Mouse (Mus musculus) right cerebral cortex, postnatal 25 days (tissue): ENCODE measurements around the gene Wnt7b.

ENCODE experiments used
- DNase-seq: peaks from one replicate; pipeline ENCODE4 v3.0.0; 2022

The Wnt7b gene

DNA sequence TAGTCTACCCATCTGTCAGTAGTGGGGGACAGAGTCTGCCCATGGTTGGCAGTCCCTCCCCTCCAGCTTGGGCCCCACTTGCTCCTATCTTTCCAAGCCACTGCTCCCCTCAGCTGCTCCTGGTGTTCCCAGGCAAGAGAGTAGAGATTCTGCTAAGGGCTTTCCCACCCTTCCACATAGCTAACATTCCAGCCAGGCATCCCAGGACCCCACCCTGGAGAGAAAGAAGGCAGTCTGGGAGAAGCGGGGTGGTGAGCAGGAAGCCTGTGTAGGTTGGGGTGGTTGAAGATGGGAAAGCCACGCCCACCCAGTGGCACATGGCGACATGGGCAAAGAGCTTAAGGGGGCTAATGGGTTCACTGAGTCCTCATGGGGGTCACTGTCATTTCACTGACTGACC lies 13.9 kb downstream of the Wnt7b start:
- no peak for DNase-seq

DNA sequence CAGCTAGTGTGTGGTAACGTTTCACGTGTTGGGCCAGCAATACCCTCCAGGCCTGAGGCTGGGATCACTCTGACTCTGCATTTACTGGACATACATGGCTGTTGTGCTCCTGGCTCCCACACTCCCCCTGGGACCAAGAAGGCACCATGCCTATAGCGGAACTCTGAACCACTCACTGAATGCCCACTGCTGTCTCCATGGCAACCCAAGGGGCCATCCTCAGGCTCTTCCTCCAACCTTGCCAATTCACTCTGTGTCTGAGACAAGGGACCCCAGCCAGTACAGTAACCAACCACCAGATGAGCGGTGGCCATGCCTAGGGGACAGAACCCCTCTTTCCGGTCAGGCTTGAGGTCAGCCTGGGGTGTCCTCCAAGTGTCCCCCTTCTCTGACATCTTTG lies 17.3 kb downstream of the Wnt7b start:
- no peak for DNase-seq

DNA sequence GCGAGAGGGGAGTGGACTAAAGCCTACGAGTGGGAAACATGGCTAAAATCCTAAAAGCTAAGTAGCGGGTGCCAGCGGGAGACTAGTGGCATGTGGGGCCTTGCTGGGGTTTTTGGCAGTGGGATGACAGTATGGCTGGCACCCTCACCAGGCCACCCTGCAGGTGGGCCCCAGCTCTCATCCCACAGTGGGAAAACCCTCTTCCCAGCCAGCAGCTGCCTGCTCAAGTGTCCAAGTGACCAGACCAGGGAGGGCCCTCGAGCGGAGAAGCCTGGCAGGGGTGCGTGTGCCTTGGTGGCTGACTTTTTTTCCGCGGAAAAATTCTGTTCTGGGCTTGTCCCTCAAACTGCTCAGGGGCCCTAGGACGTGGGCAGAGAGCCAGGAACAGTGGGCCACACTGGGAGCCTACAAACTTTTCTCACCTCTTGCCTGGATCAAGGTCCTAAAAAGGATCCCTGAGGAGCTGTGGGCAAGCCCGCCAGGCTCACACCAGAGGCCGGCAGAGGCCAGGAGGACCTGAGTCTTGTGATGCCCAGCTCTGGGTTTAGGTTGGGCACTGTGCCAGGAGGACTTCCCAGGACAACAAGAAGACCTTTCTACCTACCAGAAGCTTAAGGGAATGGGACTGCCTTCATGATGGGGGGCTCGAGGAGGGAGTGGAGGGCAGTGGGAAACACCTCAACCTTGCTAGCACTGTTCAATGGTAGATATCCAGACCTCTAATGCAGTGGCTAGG lies 18.1 kb downstream of the Wnt7b start:
- DNase-seq: no peak

DNA sequence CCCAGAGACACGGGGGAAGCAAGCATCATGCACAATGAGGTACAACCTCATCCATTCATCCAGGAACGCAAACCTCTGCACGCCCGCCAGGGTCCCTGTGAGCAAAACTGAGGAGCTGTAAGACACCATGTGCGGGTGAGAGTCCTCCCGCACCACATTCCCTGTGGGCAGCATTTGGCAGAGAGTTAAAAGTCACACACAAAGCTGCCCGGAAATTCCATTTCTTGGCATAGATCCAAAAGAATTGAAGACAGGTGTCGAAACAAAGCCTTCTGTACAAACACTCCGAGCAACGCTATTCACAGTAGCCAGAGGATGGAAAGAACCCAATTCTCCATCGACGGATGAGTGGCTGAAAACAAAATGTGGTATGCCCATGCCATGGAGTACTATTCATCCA lies 20.3 kb downstream of the Wnt7b start:
- DNase-seq: no peak

DNA sequence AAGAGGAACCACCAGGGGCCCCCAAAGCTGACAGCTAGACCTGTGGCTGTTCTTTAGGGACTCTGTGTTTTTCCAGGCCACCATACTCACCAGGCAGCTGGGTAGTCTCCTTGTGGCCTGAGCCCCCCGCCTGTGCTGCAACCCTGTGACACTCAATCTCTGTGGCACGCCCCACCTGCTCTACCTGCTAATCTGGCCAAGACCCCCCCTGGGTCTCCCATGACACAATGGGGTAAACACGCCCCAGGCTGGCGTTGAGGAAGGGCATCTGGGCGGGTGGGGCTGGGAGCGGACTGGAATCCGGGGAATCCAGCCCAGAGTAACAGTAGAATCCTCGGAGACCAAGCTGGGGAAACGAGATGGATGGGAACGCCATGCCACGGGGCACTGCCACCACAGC lies 21.4 kb downstream of the Wnt7b start:
- no peak for DNase-seq

DNA sequence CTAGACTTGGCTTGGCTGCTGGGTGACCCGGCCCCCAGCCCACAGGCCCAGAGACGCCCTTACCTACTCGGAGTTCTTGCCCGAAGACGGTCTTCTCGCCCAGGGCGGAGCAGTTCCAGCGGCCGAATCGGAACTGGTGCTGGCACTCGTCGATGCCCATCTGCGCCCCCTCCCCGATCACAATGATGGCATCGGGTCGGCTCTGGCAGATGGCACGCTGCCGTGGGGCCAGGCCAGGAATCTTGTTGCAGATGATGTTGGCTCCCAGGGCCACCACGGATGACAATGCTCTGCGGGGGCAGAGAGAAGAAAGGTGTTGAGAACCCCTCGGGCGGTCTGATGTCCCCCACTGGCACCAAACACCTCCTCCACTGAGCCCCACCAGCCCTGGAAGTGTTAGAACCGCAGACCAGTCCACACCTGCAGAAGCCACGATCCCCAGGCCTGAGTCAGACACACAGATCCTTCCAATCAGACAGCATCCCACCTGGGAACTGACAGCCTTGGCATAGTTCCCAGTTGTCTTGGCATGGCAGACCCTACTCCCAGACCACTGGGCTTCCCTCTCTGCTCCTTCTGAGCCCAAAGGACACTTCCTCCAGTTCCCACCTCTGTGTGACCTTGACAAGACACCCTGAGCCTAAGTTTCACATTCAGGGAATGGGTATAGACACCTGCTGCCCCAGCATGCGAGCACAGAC lies 23.3 kb downstream of the Wnt7b start:
- DNase-seq: no peak

DNA sequence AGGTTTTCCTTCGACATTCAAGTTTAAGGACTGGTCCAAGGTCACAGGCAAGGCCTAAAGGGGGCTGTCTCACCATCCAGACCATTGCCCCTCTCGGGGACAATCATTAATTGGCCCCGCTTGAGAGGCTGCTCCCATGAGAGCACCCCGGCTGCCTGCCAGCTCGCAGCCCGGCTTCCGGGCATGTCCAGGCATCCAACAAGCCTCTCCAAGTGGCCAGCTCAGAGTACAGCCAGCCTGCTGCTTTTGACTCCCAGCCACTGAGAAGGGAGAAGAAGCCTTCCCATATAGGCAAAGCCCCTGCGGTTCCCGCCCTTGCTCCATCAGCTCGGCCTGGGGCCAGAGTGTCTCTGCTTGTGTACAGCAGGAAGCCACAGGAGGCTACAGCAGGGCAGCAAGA lies 26.5 kb downstream of the Wnt7b start:
- DNase-seq: no peak

DNA sequence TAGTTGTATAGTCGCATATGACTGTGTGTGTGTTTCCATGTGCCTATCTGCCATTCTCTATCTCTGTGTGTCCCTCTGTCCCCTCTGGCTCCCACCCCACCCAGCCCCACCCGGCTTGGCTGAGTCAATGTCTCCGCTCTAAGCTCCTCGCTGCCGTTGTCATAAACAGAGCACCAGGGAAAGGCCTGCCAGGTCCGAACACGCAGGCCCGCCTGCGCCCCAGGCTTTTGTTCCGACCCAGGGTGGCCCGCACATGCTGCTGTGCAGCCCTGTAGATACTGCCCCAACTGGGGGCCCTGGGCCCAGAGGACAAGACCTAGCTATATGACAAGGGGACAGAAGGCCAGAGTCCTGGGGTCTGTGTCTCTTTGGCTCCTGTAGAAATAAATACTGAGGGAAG lies 28.9 kb downstream of the Wnt7b start:
- no peak for DNase-seq

DNA sequence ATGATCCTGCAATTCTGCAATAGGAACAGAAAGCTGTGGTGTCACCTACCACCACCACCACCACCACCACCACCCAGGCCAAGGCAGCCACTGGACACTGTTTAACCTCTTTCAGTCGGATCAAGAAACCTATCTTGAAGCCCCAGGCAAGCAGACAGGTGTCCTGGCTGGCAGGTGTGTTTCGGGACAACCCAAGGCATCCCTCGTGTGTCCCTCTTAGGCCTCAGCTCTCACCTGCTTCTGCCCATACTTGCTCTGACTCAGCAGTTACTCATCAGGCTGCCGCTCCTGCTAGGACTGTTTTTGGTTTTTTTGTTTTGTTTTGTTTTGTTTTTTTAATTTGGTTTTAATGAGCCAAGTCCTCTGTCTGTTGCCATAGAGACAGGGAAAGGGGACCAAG lies 35.8 kb downstream of the Wnt7b start:
- DNase-seq: no peak

DNA sequence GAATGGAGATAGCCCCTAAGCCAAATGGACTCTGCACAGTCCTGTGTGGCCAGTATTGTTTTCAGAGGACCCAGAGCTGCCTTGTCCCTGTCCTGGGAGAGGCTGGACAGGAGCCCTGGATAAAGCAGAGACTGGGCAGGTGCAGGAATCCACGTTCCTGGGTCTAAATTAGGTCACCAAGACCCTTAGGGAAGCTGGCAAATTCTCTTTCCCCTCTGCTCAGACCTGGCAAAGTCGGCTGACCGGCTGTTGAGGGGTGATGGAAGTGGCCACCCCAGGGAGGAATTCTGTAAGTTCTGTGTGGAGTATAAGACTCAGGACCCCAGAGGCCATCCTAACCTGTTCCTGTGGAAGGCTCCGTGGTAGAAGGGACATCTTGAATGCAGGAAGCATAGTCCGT lies 36.9 kb downstream of the Wnt7b start:
- DNase-seq: no peak

DNA sequence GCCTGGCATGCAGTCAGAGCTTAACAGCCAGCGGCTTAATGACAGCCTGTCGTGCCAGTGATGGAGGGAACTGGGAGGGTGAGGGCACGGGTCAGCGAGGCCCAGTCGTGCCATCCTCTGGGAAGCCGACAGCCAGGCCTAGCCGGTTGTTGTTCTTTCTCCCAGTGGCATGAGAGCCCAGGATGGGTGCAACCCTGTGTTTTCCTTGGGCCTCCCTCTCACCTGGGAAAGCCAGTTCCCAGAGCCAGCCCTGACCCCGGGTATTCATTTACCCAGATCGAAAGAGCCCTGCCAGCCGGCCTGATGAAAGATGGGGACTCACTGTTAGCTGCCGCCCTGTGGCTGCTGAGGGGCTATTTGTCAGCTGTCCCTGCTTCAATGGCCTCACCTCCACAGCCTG lies 44.1 kb downstream of the Wnt7b start:
- no peak for DNase-seq

DNA sequence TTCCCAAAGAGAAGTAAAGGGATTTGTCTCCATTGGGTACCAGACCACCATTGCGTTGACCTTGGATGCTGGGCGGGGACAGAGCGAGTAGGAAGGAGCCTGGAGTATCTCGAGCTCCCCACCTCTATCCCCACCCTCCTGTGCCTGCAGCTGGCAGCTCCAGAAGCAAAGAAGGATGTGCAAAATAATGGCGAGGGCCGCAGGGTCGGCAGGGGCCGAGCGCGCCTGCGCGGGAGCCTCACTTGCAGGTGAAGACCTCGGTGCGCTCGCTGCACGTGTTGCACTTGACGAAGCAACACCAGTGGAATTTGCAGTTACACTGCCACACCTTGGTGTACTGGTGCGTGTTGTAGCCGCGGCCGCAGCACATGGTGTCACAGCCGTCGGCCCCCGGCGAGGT lies 45.1 kb downstream of the Wnt7b start:
- no peak for DNase-seq

DNA sequence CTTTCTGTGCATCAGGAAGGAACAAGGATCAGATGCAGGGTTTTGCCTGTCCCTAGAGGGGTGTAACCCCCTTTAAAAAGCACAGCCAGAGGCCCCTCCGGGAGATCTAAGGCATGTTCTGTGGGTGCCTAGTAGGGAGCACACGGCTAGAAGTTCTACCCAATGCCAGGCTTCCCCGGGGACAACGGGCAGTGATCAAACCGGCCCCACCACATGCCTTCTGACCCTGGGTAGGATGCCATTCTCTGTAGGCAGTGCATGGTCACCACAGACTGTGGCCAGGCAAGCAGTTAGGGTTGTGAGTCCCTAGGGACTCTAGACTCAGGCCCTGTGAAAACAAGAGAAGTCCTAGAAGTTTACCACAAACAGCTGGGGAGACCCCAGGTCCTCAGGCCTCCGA lies 47.6 kb downstream of the Wnt7b start:
- DNase-seq: no peak

DNA sequence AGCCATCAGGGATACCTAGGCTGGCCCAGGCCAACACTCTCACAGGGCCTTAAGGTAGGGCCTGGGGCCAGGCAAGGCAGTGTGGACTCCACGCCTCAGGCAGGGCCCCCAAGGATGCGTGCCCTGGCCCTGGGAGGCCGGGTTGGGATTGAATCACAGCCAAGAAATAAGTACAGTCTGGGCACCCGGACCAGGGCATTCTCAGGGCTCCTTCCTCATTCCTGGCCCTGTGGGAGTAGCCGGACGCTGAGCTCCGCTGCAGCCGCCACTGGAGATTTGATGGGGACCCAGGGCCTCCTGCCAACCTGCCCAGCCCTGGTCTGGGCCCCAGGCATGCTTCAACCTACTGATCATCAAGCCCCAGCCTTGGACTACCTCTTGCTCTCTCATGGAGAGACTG lies 48.1 kb downstream of the Wnt7b start:
- no peak for DNase-seq

DNA sequence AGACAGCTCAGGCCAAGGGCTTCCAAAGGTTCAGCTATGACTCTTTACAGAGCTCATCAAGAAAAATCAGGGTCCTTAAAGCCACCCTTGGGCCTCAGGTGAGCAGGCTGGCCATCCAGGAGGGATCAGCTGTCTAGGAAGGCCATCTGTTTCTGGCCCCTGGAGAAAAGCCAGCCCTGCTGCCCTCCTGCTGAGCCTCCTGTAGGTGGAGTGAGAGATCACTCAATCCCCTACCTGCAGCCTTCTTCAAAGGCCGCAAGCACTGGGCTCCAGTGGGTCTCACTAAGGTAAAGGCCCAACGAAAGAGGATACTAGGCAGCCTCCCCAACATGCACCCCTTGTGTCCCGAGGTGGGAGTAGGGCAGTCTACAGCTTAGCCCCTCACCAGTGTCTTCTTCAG lies 50.2 kb downstream of the Wnt7b start:
- DNase-seq: no peak

DNA sequence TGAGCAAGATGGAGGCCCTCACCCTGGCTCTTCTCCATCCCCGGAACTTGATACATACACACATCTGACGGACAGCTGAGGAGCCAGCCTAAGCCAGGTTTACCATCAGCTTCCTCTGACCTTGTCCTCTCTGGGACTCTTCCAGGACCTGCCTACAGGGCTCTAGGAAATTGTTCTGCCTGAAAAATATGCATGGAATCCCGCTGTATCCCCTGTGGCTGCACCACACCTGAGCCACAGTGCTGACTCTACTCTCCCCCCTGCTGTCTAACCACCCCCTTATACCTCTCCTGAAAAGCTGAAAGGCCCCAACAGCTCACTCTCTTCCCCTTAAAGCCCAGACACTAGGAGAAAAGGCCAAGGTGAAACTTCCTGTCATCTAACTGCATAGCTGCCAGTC lies 52.4 kb downstream of the Wnt7b start:
- no peak for DNase-seq

DNA sequence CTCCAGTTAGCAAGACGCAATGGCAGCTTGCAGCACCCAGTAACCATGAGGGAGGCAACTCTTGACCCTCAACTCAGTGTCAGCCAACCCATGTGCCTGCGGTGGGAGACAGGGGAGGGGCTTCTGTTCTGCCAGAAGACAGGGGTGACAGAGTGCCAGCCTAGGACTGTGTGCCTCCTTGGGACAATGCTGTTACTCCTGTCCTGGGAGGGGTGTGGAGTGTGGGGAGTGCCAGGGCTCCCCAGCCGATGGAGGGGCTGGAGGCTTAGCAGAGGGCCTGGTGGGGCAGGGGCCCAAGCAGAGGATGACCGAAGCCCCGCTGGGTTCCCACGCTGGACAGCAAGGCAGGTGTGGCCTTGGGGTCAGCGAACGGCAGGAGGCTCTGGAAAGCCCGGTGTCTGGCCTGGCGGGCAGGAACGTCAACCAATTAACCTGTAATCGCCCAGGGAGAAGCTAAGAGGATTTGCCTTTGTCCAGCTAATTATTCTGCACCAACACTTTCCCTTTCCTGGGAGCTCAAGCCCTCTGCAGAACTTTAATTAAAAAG lies 57.8 kb downstream of the Wnt7b start:
- DNase-seq: no peak

DNA sequence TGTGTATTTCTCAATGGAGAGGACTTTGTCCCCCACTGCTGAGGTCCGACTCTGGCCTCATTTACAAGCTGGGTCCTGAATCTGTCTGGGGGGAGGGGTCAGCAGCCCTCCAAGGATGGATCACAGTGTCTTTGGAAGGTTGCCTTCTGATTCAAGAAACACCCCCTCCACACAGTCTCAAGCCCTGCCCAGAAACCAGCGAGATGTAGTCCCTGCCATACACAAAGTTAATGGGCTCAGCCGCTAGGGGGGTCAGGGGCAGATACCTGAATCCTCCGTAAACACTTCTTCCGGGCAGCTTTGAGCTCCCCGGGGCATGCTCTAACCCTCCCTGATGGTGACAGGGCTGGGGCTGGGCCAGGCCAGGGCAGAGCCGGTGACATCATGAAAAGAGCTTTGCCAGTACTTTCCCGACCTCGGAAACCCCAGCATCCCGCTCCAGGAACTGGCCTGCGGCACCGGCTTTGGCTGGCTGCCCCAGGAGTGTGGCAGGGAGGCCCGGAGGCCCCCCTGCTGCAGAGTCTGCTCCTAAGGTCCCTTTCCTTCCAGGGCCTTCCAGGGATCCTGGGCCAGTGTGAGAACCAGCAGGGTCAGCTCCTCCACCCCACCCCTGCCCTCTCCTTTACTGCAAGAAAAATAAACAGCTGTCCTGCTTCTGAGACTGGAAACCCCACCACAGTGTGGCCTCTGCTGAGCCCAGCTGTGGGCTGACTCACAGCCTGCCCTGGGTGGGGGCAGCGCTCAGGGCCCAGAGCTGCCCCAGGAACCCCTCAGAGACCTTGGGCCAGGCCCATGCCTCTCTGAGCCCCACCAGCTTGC lies 58.9 kb downstream of the Wnt7b start:
- DNase-seq: no peak

DNA sequence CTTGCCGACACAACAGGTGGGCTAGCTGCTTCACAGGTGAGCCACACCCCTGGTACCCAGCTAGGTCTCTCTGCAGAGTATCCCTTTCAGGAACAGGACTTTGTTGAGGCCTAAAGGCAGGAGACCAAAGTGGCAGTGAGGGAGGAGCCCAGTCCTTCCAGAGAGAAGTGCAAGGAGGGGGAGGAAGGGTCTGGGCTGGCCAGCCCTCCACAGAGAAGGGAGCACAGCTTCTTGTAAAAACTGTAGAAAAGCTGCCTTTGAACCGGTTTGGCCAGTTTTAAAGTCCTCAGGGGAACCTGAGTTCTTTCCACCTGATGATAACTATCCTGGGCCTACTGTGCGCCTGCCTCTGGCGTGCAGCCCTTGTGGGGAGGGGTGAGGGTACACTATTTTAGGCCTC lies 62.8 kb downstream of the Wnt7b start:
- DNase-seq: no peak

DNA sequence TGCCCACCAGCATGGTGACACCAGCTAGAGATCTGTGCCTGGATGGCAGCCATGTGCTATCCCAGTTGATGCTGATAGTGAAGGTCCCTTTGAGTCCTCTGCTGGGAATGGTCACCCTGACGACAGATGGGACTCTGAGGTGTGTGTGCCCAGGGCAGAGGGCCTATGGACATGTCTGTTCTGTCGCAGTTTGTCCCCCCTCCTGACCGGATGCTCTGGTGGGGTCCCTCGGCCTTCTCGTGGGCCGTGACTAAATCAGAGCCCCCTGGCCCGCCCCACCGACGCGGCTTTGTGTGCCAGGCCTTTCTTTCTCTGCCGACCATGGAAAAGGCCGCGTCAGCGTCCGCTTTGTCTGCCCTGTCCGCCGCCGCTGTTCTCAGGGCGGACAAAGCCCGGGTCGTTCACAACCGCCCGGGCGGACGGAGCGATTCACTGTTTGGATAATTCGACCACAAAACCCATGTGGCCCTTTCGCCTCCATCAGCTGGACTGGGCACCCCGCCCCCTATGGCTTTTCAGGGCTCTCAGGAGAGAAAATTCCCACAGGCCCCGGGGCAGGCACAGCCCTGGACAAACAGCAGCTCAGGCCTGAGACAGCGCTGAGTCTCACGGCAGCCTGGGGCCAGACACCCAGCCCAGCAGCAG lies 74.8 kb downstream of the Wnt7b start:
- DNase-seq: no peak

DNA sequence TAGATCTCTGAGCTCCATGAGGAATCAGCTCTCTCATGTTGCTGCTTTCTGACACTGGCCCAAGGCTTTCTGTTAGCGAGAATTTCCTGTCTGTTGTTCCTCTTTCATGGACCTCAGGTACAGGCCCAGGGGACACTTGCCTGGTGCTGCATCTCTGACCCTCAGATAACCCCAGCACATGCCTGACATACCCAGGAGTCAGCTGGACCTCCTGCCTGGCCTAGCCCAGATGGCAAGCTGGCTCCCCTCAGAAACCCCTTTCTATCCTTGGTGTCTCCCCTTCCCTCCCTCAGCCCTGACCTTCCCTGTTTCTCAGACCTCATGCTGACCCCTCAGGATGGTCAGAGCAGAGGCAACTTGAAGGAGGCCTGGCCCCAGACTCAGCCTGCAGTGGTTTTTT lies 75.6 kb downstream of the Wnt7b start:
- DNase-seq: no peak

DNA sequence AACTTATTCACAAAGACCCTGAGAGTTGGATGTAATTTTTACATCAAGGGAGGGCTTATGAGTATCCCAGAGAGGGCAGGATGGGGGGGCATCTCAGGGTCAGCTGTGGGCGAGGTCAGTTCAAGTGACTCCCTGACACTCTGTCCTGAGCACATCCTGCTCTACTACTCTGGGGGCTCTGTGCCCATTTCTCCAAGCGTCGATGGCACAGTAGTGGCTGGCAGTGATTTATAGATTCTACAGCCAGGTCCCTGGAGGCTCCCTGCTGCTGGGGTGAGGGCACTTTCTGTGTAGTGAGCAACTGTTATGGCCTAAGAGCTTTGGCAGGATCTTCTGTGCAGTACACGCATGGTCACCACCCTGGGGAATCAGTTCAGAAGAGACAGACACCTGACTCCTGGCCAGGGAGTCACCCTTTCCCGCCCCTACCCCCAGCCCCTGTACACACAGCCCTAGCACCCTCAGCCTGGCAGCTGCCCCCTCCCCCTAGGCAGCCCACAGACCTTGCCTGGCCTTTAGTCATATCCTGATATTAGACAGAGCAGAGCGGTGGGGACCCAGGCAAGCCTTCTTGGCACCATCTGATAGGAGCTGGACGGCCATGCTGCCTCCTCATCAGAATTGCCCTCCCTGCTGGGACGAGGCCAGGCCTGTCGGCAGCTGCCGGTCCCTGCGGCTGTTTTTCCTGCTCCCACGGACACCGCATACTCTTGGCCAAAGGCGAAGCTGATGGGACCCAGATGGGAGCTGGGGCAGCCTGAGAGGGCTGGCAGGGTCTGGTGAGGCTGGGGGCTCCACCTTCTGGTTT lies 77.0 kb downstream of the Wnt7b start:
- DNase-seq: no peak
